Mouse (Mus musculus) liver, adult 2 months (tissue): ENCODE measurements around the gene Gm14147.

Experiments
- CTCF ChIP-seq: fragments of 200-500 bp; IDR thresholded peaks from 2 replicates; pipeline ENCODE4 v1.5.1; 2011; ENCODE audit warnings: low read depth, low read length, control low read depth
- POLR2A ChIP-seq: fragments of 200-500 bp; IDR thresholded peaks from 2 replicates; pipeline ENCODE4 v1.6.1; 2011; ENCODE audit warnings: low read length, control low read depth; ENCODE audit not compliant: insufficient read depth; ENCODE audit errors: extremely low read depth

DNA sequence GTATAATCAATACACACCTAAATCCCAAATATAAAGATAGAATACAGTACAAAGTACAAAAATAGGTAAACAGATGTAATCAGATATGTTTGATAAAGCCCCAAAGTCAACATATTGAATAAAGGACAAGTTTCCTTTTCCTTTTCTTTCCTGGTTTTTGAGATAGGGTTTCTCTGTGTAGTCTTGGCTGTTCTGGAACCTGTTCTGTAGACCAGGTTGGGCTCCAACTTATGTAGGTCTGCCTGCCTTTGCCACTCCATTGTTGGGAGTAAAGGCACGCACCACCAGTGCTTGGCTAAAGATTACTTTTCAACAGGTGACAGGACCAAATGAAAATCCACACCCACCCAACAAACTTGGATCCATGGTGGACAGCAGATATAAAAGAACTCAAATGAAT is 41.4 kb upstream of the Gm14147 start:
- no peak for TF ChIP-seq CTCF
- no peak for TF ChIP-seq POLR2A
